Mouse (Mus musculus) cerebellum, postnatal 14 days (tissue): ENCODE measurements at regions not wholly inside any gene's neighbourhood (a gene's known extent, or its start where the extent isn't known, plus 50 kb on each side); places are given as distances from the start of the nearest gene placed in this dataset.

Experiments
- DNase-seq, 2 experiments: peaks; one replicate each; pipeline ENCODE4 v3.0.0; 2021; ENCODE audit warnings: mixed read lengths in 2 of 2

DNA sequence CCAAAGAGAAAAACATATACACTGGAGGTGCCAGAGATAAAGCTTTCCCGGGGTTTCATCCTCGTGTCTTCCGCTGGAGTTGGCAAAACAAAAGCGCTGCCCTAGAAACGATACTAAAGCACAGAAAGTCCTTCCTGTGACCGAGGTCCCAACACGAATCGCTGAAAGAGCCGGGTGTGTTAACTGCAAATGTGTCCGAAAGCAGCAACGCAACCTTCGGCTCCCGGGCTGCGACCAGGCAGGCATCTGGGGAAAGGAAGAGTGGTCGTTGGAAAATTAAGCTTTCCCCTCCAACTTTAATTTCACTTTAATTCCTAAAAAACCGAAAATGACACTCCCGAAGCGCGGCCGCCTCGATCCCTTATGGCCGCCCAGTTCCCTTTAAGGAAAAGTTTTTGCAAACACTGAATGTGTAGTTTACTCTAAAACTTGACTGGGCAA is 262.5 kb upstream of the Nfe2l3 start:
- DNase-seq, result no peak

DNA sequence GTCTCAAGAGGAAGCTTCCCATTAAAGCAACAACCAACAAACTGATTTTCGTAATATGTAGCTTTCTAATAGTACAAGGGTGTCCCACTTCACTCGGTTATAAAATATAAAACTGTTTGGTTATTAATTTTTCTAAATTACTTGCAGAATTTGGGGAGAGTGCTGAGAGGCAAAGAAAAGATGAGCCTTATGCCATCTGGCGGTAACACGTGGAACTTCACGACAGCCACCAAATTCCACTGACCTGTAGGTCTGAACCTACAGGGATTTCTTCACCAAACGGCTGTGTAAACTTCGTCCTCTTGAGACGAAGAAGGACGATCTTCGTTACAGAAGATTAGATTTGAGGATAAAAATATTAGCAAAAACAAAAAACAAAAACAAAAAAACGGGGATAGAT is 262.1 kb upstream of the Nfe2l3 start:
- peak; percentile 78 to 79 for DNase-seq

GRCm38 (mm10) chr6:51170871-51171270 is 261.6 kb upstream of the Nfe2l3 start:
- DNase-seq, result peak; percentile 44 to 47

- peak; percentile 39 to 54 for DNase-seq
Observed at GRCm38 (mm10) chr6:51171761-51172160, 260.7 kb upstream of the Nfe2l3 start.

- DNase-seq, result peak in 1 of 2 experiments; percentile 39
Observed at GRCm38 (mm10) chr6:51172331-51172791, 260.1 kb upstream of the Nfe2l3 start.

- DNase-seq, result peak; percentile 54 to 61
Observed at GRCm38 (mm10) chr6:51172856-51173619, 259.4 kb upstream of the Nfe2l3 start.

DNA sequence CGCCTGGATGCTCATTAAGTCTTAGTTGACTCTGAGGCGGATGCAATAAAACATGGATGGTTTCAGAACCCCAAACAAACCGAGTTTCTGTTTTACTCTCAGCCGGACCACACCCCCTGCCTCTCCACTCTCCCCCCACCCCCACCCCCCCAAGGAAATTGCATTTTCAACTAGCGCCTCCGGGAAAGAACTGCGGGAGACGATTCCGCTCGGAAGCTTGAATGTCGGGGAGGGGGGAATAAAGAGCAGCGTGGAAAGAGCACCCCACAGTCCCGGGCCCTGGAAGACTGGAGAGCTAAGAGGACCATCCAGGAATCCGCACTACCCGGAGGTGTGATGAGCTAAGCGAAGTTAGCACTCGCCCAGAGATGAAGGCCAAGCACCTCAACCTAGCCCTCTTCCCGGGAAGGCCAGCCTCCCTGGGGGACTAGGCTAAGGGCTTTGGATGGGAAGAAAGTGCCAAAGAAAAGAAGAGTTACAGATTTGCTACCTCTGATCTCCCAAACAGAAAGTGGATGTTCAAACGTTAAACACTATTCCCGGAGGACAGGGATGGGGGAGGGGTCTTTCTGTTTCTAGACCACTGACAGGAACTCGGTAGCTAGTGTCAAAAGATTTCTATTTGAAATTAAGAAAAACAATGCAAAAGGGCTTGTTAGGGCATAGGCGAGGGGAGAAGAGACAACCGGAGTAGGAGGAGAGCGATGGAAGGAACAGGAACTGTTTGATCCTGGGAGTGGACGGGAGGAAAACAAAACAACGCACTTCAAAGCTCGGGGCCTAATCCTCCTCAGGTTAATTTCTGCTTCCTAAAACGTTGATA is 258.6 kb upstream of the Nfe2l3 start:
- DNase-seq, result no peak

DNA sequence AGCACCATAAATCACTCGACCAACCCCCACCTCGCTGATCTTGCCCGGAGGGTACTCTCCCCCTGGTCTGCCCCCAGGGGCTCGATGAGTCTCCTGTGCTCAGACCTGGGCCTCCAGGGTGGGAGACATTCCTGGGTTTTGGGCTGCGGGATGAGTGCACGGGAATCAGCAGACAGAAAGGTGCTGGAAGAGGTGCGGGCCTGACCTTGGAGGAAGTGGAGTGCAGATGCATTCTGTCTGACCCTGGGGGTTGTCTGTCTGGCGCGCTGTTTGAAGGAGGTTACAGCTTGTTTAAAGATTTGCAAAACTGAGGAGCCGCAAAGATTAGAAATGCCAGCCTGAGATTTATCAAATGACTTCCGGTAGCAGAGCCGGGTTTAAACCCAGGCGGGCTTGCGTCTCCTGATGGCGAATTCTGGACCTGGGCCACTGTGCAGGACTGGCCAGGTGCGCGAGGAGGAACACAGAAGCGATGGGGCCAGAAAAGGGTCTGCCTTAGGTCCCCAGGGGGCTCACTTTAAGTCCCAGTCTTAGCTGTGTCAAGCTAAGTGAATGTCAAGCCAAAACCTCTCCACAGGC is 257.9 kb upstream of the Nfe2l3 start:
- DNase-seq, result no peak

GRCm38 (mm10) chr6:51175616-51176590 is 256.6 kb upstream of the Nfe2l3 start:
- DNase-seq, result peak in 1 of 2 experiments; percentile 28

GRCm38 (mm10) chr6:51176791-51177433 is 255.6 kb upstream of the Nfe2l3 start:
- peak in 1 of 2 experiments; percentile 37 for DNase-seq

DNA sequence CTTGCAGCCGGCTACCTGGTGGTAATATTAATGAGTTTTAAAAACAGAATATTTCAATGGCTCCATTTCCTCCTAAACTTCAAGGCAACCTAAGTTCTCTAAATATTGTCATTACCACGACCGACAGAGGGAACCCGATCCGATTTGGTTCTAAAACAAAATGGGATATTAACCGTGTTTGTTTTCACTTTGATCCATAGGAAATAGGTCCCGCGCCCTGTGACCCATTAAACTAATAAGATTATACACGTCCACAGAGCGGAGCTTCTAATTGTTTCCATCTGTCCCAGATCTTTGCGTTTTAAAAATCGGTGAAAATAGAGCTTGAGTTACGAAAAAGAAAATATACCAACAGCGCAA is 254.8 kb upstream of the Nfe2l3 start:
- DNase-seq, result peak in 1 of 2 experiments; percentile 51

- DNase-seq, result peak; percentile 64
Observed at GRCm38 (mm10) chr6:51178061-51178791, 254.2 kb upstream of the Nfe2l3 start.

GRCm38 (mm10) chr6:51178799-51179398 is 253.6 kb upstream of the Nfe2l3 start:
- DNase-seq, result peak in 1 of 2 experiments; percentile 57

GRCm38 (mm10) chr6:51179741-51180537 is 252.5 kb upstream of the Nfe2l3 start:
- peak in 1 of 2 experiments; percentile 53 for DNase-seq

- DNase-seq, result peak in 1 of 2 experiments; percentile 53
Observed at GRCm38 (mm10) chr6:51180881-51181875, 251.3 kb upstream of the Nfe2l3 start.

DNA sequence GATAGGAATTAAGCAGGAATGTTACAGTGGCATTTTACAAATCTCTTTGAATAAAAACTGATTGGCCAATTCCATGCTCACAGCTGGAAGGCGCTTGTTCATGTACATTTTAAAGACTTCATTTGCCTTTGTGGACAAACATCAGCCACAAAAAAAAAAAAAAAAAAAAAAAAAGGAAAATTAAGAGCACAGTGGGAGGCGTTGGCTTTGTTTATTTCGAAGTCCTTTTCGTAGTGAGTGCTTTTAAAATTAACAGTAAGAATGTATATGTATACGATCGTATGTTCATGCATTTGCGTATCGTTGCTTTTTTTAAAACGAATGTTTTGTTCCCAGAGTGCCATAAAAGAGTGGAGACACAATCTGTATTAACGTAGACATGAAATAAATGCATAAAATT is 250.6 kb upstream of the Nfe2l3 start:
- DNase-seq, result peak in 1 of 2 experiments; percentile 22

- DNase-seq, result peak in 1 of 2 experiments; percentile 19
Observed at GRCm38 (mm10) chr6:51182771-51183284, 249.6 kb upstream of the Nfe2l3 start.
